Mouse (Mus musculus) gastrocnemius, postnatal 25 days (tissue): ENCODE results near the gene Gja10. TPM values are rescaled to one million over a fixed set of nuclear protein-coding genes. Genes with fewer than 3 reads are reported as not detected.

Experiments
- DNase-seq: peaks from one replicate; pipeline ENCODE4 v3.0.0; 2022
- long read RNA-seq, 2 experiments: library from polyadenylated mRNA; stranded (forward); transcript quantifications; one replicate each; pipeline ENCODE4 v2.0.0; 2021
- total RNA-seq, 2 experiments: library from RNA; stranded (reverse); gene quantifications; 1 replicate in 1 of 2; 2 replicates in 1 of 2; pipeline ENCODE4 v1.2.3; 2021

Gene Gja10
- not detected for total RNA-seq
- long read RNA-seq, experiment 1, result 0 reads
- long read RNA-seq, experiment 2, result 0 reads

DNA sequence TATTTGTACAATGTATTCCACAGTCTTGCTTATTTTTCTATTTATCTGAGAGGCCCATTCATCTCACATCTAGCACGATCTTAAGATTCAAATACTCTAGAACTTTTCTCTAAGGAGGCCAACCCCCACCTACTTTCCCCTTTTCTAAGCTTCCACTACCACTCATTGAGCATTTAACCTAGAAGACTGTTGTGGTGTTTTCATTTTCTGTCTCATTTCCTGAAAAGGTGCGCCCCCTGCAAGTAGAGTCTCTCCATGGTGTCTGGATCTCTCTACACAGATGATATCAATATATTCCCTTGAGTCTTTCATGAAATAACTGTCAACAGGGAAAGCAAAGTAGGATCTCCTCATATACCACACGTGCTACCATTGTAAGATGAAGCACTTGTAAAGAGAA lies at the start of gene Gja10:
Gene Gja10, minus strand, starts transcription at position 101 of the 400 bp plus-strand sequence.
- no peak for DNase-seq

DNA sequence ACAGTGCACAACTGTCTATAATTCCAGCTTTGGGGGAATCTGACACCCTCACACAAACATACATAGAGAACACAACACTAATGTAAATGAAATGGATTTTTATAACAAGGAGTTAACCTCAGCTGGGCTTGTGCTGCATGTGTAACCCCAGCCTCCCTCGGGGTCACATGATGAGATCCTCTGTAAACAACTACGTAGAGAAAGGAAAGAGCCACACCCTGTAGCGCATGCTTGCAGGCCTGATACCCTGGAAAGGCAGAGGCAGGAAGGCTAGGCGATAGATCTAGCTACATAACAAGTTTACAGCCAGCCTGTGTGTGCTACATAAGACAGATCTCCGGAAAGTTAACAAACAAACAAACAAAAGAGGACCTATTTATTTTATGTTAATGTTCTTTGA lies 49.1 kb upstream of the Gja10 start:
- no peak for DNase-seq

DNA sequence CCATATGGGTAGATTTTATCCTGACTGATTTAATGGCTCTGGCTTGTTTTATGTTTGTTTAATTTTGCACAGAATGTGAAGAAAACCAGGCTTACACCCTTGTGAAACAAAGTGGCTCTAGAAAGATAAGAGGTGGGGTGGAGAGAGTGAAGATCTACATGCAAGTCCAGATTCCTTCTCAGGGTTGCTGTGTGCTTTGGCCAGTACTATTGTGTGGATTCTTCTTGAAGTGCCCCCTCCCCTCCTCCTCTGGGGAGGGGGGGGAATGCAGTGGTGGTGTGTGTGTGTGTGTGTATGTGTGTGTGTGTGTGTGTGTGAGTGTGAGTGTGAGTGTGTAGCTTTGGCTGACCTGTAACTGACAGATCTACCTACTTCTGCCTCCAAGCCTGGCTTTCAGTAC lies 19.1 kb upstream of the Gja10 start:
- no peak for DNase-seq

DNA sequence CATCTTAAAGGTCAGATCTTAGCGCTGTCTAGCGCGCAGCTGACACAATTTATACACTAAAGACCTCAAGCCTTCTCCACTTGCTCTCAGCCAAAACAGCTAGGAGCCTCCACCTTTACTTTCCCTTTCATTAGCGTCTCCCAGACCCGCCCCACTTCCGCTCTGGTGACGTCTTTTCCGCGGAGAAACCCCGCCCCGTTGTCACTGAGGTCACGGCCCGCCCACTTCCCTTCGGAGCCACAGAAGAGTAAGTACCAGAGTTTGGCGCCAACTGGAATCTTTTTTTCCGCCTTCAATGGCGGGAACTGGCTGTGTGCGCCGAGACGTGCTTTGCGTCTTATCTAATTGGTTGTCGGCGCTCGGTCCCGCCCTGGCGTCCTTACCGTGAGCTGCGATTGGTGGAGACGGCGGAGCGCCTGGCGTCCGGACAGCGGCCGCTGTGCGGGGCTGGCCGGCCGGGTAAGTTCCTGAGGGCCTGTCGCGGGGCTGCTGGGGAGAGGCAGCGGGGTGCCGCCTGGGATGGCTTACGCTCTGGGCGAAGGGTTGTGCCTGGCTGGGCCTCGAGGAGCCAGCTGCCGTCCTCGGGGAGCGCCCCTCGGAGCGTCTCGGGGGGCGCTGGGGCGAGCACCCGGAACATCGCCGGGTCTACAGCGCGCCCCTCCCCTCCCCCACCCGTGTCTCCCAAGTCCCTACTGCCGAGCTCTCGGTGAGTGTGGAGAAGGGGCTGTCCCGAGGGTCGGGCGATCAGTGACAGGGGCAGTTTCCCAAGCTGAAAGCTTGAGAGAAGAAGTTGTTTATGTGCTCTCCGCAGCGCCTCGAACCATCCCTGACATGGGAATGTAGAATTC lies 12.7 kb upstream of the Gja10 start, which contains the start of gene Casp8ap2:
Gene Casp8ap2, plus strand, starts transcription at position 418 of the 848 bp plus-strand sequence.
- DNase-seq, result peak; percentile 99

DNA sequence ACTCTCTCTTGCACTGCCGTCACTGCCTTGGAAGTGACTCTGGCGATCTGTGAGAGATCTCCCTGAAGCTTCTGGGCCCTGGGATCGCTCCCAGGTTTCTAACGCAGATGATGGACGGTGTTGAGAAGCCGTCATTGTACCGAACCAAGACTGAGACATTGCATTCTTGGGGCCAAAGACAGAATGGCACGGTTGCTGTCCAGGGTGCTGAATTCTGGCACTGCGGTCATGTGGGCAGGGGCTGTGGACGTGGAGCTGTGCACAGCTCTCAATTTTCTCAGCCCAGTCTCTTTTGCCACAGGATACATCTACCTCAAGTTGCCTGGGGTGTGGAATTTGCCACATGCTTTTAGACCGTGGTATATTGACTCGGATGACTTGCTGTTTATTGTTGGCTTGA lies 1.4 kb downstream of the Gja10 start:
- DNase-seq, result no peak

DNA sequence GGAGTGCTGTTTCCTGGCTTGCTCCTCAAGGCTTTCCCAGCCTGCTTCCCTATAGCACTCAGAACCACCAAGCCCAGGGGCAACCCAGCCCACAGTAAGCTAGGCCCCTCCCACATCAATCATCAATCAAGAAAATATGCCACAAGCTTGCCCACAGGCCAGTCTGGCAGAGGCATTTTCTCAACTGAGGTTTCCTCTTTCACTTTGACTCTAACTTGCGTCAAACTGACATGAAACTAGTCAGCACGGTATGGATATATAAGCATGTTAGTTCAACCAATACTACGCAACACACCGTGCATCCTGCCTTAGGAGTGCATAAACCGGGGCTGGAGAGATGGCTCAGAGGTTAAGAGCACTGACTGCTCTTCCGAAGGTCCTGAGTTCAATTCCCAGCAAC lies 14.3 kb downstream of the Gja10 start:
- no peak for DNase-seq

DNA sequence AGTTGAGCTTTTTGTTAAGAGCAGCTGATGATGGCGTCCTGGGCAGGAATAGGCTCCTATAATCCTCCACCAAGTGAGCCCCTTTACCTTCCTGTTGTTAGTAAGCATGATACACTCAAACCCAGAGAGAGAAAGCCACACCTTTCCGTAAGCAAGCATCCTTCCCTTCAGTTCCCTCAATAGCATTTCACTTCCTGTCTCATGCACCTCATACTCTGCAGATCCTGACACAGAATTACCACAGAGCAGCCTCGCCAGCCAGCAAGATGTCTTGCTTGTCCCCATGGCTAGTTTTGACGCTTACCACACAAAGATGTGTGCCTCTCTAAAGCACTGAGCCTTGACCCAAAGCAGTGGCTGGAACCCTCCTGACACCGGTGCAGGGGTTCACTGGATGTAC lies 15.0 kb downstream of the Gja10 start:
- no peak for DNase-seq

DNA sequence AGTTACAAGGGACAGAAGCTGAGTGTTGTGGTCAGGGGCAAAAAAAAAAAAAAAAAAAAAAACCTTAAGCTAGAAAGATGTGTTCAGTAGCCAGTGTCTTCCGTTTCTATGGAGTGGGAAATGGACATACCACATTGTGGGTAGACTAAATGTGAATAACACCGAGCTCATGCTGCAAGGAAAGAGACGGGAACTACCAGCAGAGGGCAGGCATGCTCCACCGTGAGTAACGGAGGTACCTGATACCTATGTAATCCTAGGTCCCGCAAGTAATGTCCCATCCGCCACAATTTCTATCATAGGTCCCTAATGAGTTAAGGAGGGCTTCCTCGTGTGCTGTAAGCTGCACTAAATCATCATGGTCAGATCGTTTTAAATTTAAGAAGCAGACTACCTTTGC lies 16.0 kb downstream of the Gja10 start:
- DNase-seq, result no peak

DNA sequence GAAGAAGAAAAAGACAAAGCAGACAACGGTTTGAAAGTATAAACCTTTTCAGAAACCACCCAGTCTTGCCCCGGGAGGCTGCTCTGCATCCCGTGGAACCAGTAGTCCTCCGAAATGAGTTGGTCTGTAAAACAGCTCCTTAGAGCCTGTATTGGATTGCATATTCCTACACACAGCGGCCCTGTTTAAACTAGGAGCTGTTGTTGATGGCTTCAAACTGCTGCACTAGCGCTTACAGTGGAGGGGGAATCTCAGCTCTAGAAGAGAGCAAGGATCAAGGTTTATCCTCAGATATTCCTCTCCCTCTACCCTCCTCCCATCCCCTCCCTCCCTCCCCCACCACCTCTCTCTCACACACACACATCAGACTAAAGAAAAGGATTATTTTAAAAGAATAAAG lies 18.4 kb downstream of the Gja10 start:
- DNase-seq, result no peak

DNA sequence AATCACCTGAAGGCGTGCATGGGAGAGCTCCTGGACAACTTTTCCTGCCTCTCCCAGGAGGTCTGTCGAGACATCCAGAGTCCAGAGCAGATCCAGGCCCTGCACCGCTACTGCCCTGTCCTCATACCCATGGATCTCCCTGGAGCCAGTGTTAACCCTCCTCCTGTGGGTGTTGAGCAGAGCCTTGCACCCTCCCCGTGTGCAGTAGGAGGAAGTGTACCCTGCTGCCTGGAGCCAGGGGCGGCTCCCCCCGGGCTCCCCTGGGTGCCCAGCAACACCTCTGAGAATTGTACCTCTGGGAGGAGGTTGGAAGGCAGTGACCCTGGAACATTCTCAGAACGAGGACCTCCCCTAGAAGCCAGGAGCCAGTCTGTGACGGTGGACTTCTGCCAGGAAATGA lies 22.7 kb downstream of the Gja10 start:
- DNase-seq, result no peak

DNA sequence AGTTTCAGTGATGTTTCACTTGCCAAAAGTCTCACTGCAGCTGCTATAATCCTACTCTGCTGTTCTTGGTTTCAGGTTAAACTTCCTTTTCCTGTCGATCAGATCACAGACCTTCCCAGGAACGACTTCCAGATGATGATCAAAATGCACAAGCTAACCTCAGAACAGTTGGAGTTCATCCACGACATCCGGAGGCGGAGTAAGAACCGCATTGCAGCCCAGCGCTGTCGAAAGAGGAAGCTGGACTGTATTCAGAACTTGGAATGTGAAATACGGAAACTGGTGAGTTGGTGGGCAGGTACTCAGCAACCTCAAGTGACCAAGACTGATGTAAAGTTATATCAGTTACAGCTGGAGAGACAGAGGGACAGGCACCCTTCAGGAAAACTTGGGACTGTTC lies 27.4 kb downstream of the Gja10 start:
- no peak for DNase-seq

DNA sequence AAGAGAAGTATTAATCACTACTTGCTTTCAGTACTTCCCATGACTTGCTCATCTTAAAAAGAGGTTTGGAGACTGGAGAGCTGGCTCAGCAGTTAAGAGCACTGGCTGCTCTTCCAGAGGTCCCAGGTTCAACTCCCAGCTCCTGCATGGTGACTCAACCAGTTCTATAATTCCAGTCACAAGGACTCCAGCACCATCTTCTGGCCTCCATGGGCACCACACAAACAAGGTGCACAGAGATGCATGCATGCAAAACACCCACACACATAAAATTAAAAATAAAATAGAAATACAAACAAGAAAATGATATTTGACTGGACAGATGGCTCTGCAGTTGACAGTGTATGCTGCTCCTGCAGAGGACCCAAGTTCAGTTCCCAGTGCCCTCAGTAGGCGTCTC lies 28.0 kb downstream of the Gja10 start:
- no peak for DNase-seq

DNA sequence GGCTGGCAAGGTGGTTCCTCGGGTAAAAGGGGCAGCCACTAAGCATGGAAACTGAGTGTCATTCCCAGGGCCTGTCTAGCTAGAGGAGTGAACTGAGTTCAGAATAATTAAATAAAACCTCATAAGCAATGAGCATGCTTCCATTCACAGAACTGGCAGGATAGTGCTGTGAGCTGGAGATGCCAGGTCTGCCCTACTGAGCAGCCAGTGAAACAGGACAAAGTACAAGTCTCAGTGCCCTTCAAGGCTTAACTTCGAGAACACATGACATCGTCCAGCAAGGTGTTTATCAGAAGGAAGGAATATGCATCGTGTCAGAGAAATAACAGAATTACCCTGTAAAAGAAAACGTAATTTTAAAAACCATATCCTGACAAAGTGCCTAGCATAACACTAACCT lies 29.0 kb downstream of the Gja10 start:
- DNase-seq, result no peak

DNA sequence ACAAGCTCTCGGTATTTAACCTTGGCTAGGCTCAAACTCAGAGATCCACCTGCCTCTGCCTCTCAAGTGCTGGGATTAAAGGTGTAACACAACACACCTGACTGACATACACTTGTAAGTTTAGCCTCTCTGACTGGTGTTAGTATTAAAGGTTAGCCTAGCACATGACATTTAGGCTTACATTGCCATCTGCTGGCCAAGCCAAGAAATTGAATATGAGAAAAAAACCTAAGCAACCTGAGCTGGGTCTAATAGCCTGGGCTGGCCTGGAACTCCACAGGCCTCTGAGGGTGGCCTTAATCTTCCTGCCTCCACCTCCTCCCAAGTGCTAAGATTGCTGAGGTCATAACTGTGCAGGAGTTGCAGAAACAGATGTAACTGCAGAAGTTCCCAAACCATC lies 30.4 kb downstream of the Gja10 start:
- peak; percentile 36 for DNase-seq

DNA sequence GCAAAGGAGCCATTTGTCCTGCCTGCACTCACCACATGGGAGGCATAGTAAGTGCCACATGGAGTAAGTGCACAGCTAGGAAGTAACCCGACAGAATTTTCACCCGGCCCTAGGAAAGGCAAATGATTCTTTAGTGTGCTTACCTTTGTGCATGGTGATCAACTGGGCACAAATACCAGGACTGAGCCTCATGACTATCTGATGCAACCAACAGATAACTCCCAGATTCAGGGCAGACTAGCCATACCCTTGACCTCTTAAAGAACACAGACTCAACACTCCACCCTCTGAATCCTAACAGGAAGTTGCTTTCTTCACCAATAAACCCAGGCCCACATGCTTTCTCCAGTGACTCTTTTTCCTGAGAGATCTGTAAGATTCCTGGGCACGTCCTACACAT lies 31.1 kb downstream of the Gja10 start:
- no peak for DNase-seq

DNA sequence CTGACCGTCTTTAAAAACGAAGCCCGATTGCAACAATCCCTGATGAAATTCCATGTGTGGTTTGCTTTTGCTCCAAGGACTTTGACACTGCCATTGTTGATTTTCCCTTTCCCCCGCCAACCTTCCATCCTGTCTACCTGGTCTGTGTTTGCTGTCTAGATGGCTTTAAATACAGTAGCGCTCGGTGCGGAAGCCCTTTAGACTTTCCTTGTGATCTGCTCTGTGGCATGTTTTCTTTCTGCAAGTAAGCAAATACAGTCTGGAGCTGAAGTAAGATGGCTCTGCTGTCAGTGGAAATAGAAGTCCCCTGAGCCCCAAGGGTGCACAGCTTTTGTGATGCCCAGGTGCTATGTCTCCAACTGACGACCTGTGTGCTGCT lies 31.6 kb downstream of the Gja10 start:
- DNase-seq, result no peak

DNA sequence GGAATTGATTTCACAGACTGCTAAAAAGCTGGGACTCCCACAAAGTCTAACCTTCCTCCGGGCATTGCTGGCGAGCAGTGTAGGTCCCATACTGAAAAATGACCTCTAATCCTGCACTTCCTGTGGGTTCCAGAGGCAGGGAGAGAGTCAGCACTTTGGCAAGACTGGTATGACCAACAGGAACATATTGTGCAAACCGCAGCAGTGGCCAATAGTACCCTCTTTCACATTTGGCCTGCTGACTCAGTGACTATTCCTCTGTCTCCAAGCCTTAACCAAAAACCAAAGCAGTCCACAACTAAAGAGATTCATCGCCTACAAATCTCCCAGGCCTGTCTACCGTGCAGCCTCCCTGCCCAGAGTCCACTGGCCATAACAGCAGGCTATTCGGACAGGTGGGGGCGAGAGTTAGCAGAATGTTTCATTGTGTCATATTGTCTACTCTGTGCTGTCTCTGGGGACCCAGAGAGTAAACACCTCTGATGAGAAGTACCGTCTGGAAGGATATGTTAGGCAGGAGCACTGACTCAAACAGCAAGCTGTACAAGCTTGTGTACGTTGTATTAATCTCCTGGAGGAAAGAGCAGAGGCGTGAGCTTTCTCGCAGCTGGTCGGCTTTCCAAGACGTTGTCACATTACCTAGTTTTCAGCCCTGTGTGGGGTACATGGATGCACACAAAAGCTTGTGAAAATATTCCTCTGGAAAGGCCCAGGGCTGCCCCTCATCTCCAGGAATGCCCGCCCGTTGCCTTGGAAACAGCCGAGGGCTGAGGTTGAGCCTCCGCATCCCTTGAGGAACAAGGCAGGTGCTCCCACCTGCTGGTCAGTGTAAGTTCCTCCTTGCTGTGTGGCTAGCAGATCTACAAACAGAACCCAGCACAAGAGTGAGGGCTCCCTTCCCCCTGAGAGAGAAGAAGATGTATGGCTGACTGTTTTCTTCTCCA lies 32.3 kb downstream of the Gja10 start:
- peak; percentile 28 for DNase-seq

DNA sequence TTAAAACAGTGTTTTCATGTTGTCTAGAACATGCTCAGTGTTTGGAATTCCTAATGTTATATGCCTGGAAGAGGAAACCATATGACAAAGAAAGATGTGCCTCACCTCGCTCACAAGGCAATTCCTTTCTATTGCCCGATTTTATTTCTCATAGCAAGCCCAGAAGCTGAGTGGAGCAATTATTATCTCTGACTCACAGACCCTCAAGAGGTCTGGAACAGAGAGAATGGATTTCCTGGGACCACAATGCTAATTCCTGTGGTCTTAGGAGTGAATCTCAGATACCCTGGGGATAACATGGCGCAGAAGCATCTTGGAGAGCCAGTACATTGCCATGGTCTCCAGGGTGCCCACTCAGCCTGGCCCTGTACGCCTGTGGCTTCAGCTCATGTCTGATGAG lies 33.5 kb downstream of the Gja10 start:
- DNase-seq, result no peak

DNA sequence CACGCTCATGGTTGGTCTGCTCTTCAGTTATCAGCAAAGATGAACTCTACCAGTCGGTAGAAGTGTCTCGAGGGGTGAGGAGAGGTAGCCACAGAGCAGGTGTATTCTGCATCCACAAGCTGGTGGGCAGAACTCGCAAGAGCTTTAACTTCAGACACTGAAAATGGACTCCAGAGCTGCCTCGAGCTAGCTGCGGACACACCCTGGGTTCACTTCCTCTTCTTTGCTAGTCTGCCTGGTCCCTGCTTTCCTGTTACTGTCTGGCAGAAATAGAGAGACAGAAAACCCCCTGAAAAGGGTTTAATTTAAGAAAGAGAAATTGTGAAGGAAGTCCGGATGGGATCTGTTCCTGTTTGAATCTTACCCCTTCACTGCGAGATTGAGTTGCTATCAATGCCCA lies 37.6 kb downstream of the Gja10 start:
- DNase-seq, result no peak

DNA sequence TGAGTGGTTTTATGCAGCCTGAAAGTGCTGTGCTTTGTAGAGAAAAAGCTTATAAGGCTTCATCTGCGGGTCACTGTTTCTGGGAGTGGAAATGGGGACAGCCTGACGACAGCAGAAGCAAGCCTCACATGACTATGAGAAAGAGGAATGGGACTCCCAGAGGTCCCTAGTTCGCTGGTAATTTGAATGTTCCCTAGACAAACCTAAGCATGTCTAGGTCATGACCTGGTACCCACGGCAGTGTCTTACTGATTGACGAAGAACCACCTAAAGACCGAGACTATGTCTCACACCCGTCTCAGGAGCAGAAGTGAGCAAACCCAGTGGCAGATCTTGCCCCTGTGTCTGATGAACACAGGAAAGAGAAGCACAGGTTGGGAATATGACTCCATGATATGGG lies 38.1 kb downstream of the Gja10 start:
- DNase-seq, result no peak

DNA sequence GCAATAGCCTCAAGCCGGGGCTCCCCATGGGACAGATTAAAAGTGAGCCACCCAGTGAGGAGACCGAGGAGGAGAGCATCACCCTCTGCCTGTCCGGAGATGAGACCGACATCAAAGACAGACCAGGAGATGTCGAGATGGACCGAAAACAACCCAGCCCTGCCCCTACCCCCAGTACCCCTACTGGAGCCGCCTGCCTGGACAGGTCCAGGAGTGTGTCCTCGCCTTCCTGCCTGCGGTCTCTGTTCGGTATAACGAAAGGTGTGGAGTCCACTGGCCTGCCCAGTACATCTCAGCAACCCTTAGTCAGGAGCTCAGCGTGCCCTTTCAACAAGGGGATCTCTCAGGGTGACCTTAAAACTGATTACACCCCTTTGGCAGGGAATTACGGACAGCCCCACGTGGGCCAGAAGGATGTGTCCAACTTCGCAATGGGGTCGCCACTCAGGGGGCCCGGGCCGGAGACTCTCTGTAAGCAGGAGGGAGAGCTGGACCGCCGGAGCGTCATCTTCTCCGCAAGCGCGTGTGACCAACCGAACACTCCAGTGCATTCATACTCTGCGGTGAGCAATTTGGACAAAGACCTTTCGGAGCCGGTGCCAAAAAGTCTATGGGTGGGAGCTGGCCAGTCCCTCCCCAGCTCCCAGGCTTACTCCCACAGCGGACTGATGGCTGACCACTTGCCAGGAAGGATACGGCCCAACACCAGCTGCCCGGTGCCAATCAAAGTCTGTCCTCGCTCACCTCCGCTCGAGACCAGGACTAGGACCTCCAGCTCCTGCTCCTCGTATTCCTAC lies 40.0 kb downstream of the Gja10 start:
- no peak for DNase-seq

DNA sequence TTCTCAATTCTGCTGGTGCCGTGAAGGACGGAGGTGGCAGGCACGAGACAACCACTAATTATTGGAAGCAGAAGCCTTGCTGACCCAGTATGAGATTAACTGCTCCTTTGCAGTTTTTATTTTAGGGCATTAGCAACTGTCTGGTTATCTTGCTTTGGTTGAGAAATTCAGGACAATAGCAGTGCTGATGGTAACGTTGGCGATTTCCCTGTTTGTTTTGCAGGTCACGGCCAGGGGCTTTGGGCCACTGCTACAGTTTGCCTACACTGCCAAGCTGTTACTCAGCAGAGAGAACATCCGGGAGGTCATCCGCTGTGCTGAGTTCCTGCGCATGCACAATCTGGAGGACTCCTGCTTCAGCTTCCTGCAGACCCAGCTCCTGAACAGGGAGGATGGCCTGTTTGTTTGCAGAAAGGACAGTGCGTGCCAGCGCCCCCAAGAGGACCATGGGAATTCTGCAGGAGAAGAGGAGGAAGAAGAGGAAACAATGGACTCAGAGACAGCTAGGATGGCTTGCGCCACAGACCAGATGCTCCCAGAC lies 40.9 kb downstream of the Gja10 start:
- peak; percentile 25 for DNase-seq
